Mouse (Mus musculus) frontal cortex, adult 2 months (tissue): ENCODE data around the gene Gm21789. TPM values are rescaled to one million over a fixed set of nuclear protein-coding genes. Genes with fewer than 3 reads are reported as not detected.
"Not testable (repeated sequence)": the region's sequence is repeated elsewhere in the genome, so short reads cannot be mapped to it uniquely, and the experiment has no call there.

Experiments used
- DNase-seq, 2 experiments: peaks; one replicate each; pipeline ENCODE4 v3.0.0; 2022; ENCODE audit warnings: low spot score in 1 of 2; ENCODE audit errors: extremely low spot score in 1 of 2
- polyA plus RNA-seq: library from polyadenylated mRNA; depleted of rRNA; stranded (reverse); fragments of >200 nt; gene quantifications from 2 replicates; pipeline ENCODE4 v1.2.3, GENCODE M21; 2012; rRNA removed

Gene Gm21789
- not detected in 2 replicates for polyA plus RNA-seq

- DNase-seq: not testable (repeated sequence)
These were observed at the start of gene Gm21789 for GRCm38 (mm10) chrX:32941468-32941867. TSS of gene Gm21789 (plus strand) at chrX:32941768.

DNA sequence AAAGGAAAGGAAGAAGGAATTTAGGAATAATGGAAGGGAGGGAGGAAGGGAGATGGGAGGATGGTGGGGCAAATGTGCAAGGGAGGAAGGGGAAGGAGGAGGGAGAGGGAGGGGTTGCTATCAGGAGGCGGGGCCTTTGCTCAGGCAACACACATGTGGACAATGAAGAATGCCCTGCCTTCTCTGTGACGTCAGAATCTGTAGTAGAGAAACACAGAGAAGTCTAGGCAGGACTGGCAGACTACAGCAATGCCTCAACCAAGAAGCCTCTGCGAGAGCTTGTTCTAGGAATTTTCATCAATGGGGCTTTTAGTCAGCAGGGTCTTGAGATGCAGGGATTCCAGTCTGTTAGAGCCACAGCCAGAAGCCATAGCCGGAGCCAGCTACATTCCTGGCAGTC, 47.2 kb upstream of the Gm21789 start, which contains the start of gene Btbd35f30:
Gene Btbd35f30 (plus strand): TSS at position 301 of the 400 bp plus-strand sequence.
- not testable (repeated sequence) for DNase-seq

GRCm38 (mm10) chrX:32973597-32973996, 32.0 kb downstream of the Gm21789 start, which contains the start of gene Btbd35f5:
TSS of gene Btbd35f5 (plus strand) at chrX:32973897.
- not testable (repeated sequence) for DNase-seq

Other genes with a start within 250 kb of the Gm21789 start
- gene Btbd35f21, start 215.7 kb upstream of the Gm21789 start, polyA plus RNA-seq: not detected in 2 replicates
- gene Btbd35f30, start 47.1 kb upstream of the Gm21789 start, polyA plus RNA-seq: not detected in 2 replicates
- gene Btbd35f5, start 32.1 kb downstream of the Gm21789 start, polyA plus RNA-seq: not detected in 2 replicates